Mouse (Mus musculus) heart, embryonic 14.5 days (tissue): ENCODE measurements around the gene Nav3. TPM values are rescaled to one million over a fixed set of nuclear protein-coding genes. Genes with fewer than 3 reads are reported as not detected.
A peak's percentile ranks its signal among the peaks of the same experiment; 100 is the strongest.

ENCODE experiments used
- ATAC-seq: fragments of 200-750 bp; cut with Nextera tagmentation; 2 replicates; pipeline ENCODE4 v1.8.0; 2017; ENCODE audit warnings: low read depth, moderate TSS enrichment; ENCODE audit not compliant: insufficient number of reproducible peaks, insufficient read depth, low FRiP score
- H3K27ac ChIP-seq, 2 experiments: fragments of 200-500 bp in 1 of 2; fragments of 300-500 bp in 1 of 2; sonication (generic) in 1 of 2; replicated peaks in 1 of 2; 2 replicates each; pipeline ENCODE4 v1.5.1; 2012 to 2014; ENCODE audit warnings: low read depth in 2 of 2, low read length in 2 of 2, control low read depth in 1 of 2, mild to moderate bottlenecking in 1 of 2, mixed read lengths in 1 of 2; ENCODE audit not compliant: control insufficient read depth in 1 of 2, insufficient read depth in 1 of 2
- H3K27me3 ChIP-seq: fragments of 300-500 bp; sonication (generic); 2 replicates; pipeline ENCODE4 v1.6.1; 2014; ENCODE audit warnings: mild to moderate bottlenecking, low read length, control low read depth; ENCODE audit not compliant: control insufficient read depth, insufficient read depth
- H3K36me3 ChIP-seq: fragments of 300-500 bp; sonication (generic); 2 replicates; pipeline ENCODE4 v1.6.1; 2014; ENCODE audit warnings: mild to moderate bottlenecking, control low read depth, low read length, mixed read lengths; ENCODE audit not compliant: control insufficient read depth, insufficient read depth
- H3K4me1 ChIP-seq, 2 experiments: fragments of 200-500 bp in 1 of 2; fragments of 300-500 bp in 1 of 2; sonication (generic) in 1 of 2; 2 replicates each; pipeline ENCODE4 v1.6.1; 2012 to 2014; ENCODE audit warnings: low read length in 2 of 2, control low read depth in 1 of 2, mixed read lengths in 1 of 2; ENCODE audit not compliant: control insufficient read depth in 2 of 2, insufficient read depth in 2 of 2
- H3K4me2 ChIP-seq: fragments of 300-500 bp; sonication (generic); 2 replicates; pipeline ENCODE4 v1.6.1; 2014; ENCODE audit warnings: mild to moderate bottlenecking, low read length
- H3K4me3 ChIP-seq, 2 experiments: fragments of 200-500 bp in 1 of 2; fragments of 300-500 bp in 1 of 2; sonication (generic) in 1 of 2; 2 replicates each; pipeline ENCODE4 v1.5.1; 2012 to 2014; ENCODE audit warnings: low read length in 2 of 2, mild to moderate bottlenecking in 2 of 2, control low read depth in 1 of 2, low read depth in 1 of 2, moderate library complexity in 1 of 2; ENCODE audit not compliant: control insufficient read depth in 1 of 2, insufficient read depth in 1 of 2
- H3K9ac ChIP-seq: fragments of 300-500 bp; sonication (generic); 2 replicates; pipeline ENCODE4 v1.6.1; 2014; ENCODE audit warnings: mild to moderate bottlenecking, low read length
- H3K9me3 ChIP-seq: fragments of 300-500 bp; sonication (generic); 2 replicates; pipeline ENCODE4 v1.6.1; 2016; ENCODE audit warnings: low read length, control low read depth; ENCODE audit not compliant: control insufficient read depth
- WGBS: fragments of 180-500 bp; shearing (Covaris S2); extraction: QIAGEN DNeasy Blood & Tissue Kit; methylation state at CpG from one replicate; pipeline ENCODE4 v1.1.7; 2014; 5-methylcytosine and 5-hydroxymethylcytosine counted together
- polyA plus RNA-seq: library from polyadenylated mRNA; unstranded; fragments of >200 nt; fragmentation: Nextera tagmentation; extraction: Ambion mirVana; gene quantifications from 2 replicates; pipeline ENCODE4 v1.2.1, GENCODE M21; 2014

Gene Nav3
- polyA plus RNA-seq, 1 experiment from 2014 or later: 4.2 TPM

DNA sequence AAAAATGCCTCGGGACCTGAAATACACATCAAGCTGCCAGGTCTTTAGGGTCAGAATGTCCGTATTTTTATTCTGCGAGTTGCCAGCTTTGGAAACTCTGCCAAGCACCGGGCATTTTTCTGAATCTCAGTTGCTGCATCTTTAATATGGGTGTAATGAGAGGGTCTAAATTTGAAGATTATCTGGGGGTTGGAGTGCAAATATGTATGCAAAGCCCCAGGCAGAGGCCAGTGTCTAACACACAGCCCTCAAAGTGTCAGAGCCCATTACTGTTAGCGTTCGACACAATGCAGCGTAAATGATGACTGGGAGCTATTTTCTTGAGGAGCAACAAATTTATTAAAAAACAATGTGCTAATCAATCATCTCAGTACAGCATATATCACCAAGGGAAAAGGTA is 142.0 kb downstream of the Nav3 start:
- H3K36me3 ChIP-seq: no peaks in the 10 kb centered on the region
- 90% methylated on average over 7 of the region's 7 CpGs for WGBS
- no peak overlapping the region for H3K9ac ChIP-seq
- H3K4me3 ChIP-seq: no peak overlapping the region
- H3K9me3 ChIP-seq: peaks cover 9% of the 10 kb centered on the region
- H3K4me1 ChIP-seq: no peaks in the 10 kb centered on the region
- H3K27ac ChIP-seq: no peak overlapping the region
- no peak for ATAC-seq
- H3K27me3 ChIP-seq: no peaks in the 10 kb centered on the region
- H3K4me2 ChIP-seq: no peak overlapping the region

- Histone ChIP-seq H3K4me2 (no peak overlapping the region), H3K27me3 (no peaks in the 10 kb centered on the region), H3K9me3 (peaks cover 9% of the 10 kb centered on the region), H3K36me3 (no peaks in the 10 kb centered on the region), H3K9ac (no peak overlapping the region), H3K27ac (no peak overlapping the region), H3K4me3 (no peak overlapping the region), H3K4me1 (no peaks in the 10 kb centered on the region)
- 82% methylated on average over 4 of the region's 4 CpGs for WGBS
- ATAC-seq: no peak
Measured at GRCm38 (mm10) chr10:110309511-110309910, 146.5 kb downstream of the Nav3 start.

DNA sequence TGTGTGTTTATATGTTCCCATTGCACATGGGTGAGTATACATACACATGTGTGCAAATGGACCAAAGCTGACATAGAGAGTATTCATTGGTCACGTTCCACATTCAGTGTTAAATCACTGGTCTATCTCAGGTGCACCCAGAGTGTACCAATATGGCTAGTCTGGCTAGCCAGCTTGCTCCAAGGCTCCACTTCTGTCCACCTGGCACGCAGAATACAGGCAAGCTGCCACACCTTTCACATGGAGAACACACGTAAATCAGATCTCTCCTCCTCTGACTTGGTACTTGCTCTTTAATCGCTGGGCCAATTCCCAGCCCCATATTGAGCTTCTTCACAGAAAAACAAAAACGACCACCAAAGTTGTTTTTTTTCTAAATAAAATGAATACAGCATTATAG is 150.4 kb downstream of the Nav3 start:
- no peak for ATAC-seq
- no peaks in the 10 kb centered on the region for H3K36me3 ChIP-seq
- no peaks in the 10 kb centered on the region for H3K27me3 ChIP-seq
- H3K4me1 ChIP-seq: no peaks in the 10 kb centered on the region
- no peak overlapping the region for H3K27ac ChIP-seq
- H3K4me2 ChIP-seq: no peak overlapping the region
- H3K9me3 ChIP-seq: no peaks in the 10 kb centered on the region
- 73% methylated on average over 5 of the region's 5 CpGs for WGBS
- H3K9ac ChIP-seq: no peak overlapping the region
- H3K4me3 ChIP-seq: no peak overlapping the region

- Histone ChIP-seq H3K36me3 (no peaks in the 10 kb centered on the region), H3K4me3 (no peak overlapping the region), H3K27ac (no peak overlapping the region), H3K9ac (no peak overlapping the region), H3K9me3 (no peaks in the 10 kb centered on the region), H3K4me1 (no peaks in the 10 kb centered on the region), H3K4me2 (no peak overlapping the region), H3K27me3 (no peaks in the 10 kb centered on the region)
- 82% methylated on average over 10 of the region's 10 CpGs for WGBS
- ATAC-seq: no peak
Measured at GRCm38 (mm10) chr10:110290016-110290623, 165.9 kb downstream of the Nav3 start.

- Histone ChIP-seq H3K36me3 (no peaks in the 10 kb centered on the region), H3K4me1 (peaks cover 3% of the 10 kb centered on the region in 2 experiments; a peak in 2 of 4 replicates), H3K4me3 (no peak overlapping the region), H3K9me3 (no peaks in the 10 kb centered on the region), H3K9ac (no peak overlapping the region), H3K4me2 (no peak overlapping the region), H3K27me3 (no peaks in the 10 kb centered on the region), H3K27ac (no peak overlapping the region)
- WGBS: 30% methylated on average over 3 of the region's 3 CpGs
- ATAC-seq: peak; percentile 35; the same call in 1 of the 2 replicates
Measured at GRCm38 (mm10) chr10:110283879-110284278, 172.1 kb downstream of the Nav3 start.

GRCm38 (mm10) chr10:110272818-110273217 is 183.2 kb downstream of the Nav3 start:
- Histone ChIP-seq H3K4me1 (no peaks in the 10 kb centered on the region), H3K27ac (no peak overlapping the region), H3K4me3 (no peak overlapping the region), H3K27me3 (no peaks in the 10 kb centered on the region), H3K9ac (no peak overlapping the region), H3K4me2 (no peak overlapping the region), H3K36me3 (no peaks in the 10 kb centered on the region), H3K9me3 (no peaks in the 10 kb centered on the region)
- ATAC-seq: no peak
- 82% methylated on average over 2 of the region's 2 CpGs for WGBS

- no peak for ATAC-seq
- Histone ChIP-seq H3K36me3 (no peaks in the 10 kb centered on the region), H3K27me3 (no peaks in the 10 kb centered on the region), H3K4me3 (no peak overlapping the region), H3K9ac (no peak overlapping the region), H3K4me1 (no peaks in the 10 kb centered on the region), H3K4me2 (no peak overlapping the region), H3K9me3 (no peaks in the 10 kb centered on the region), H3K27ac (no peak overlapping the region)
- 81% methylated on average over 1 of the region's 1 CpGs for WGBS
Measured at GRCm38 (mm10) chr10:110270561-110270960, 185.4 kb downstream of the Nav3 start.

DNA sequence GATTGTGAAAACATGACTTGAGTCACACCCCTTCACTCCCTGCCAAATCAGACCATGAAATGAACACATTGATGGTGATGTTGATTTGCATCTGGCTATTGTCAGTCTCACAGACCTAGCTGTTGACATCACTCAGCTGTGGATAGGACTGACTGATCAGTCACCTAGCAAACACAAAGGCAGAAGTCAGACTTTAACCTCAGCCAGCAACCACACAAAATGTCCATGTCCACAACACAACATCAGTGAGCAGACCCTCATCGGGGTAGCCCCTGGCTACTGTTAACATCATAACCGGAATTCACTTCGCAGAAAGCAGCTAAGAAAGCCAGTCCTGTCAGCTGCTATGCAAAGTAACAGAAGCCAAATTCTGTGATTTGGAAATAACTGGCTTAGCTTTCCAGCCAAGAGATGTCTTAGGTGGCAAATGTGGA is 213.9 kb downstream of the Nav3 start:
- ATAC-seq: 0 out of 2 replicates have a peak, but pooled peaks have one; percentile 26
- Histone ChIP-seq H3K27me3 (no peaks in the 10 kb centered on the region), H3K4me2 (peak overlapping the region; percentile 23; the same call in 1 of the 2 replicates), H3K27ac (peak overlapping the region; percentile 34 to 64; a peak in 2 of 4 replicates), H3K9ac (no peak overlapping the region), H3K4me3 (no peak overlapping the region), H3K4me1 (peaks cover 3 to 16% of the 10 kb centered on the region in 2 experiments; a peak in 3 of 4 replicates), H3K36me3 (no peaks in the 10 kb centered on the region), H3K9me3 (no peaks in the 10 kb centered on the region)
- 30% methylated on average over 3 of the region's 3 CpGs for WGBS
